Mouse (Mus musculus) ES-E14 (cell line): ENCODE data around the gene Arpc2.

Experiments used
- MAFK ChIP-seq: IDR thresholded peaks from 2 replicates; pipeline ENCODE4 v1.6.1; 2014; ENCODE audit warnings: mild to moderate bottlenecking, low read depth, low read length, inconsistent platforms; ENCODE audit not compliant: insufficient read depth
- ZC3H11A ChIP-seq: IDR thresholded peaks from 2 replicates; pipeline ENCODE4 v1.6.1; 2012; ENCODE audit warnings: low read depth, mild to moderate bottlenecking, inconsistent platforms, low read length, borderline replicate concordance

GRCm38 (mm10) chr1:74308001-74308964 is 72.4 kb downstream of the Arpc2 start:
- TF ChIP-seq ZC3H11A (no peak), MAFK (no peak)
